Mouse (Mus musculus) midbrain, embryonic 10.5 days (tissue): Measurements from ENCODE around the gene Ubfd1. TPM values are rescaled to one million over a fixed set of nuclear protein-coding genes. Genes with fewer than 3 reads are reported as not detected.
A peak's percentile ranks its signal among the peaks of the same experiment; 100 is the strongest.

Experiments
- DNase-seq: peaks from one replicate; pipeline ENCODE4 v3.0.0-alpha.2; 2017; ENCODE audit warnings: low spot score
- H3K27ac ChIP-seq: fragments of 300-500 bp; sonication (generic); replicated peaks from 2 replicates; pipeline ENCODE4 v1.5.1; 2016; ENCODE audit warnings: mild to moderate bottlenecking
- H3K27me3 ChIP-seq: fragments of 300-500 bp; sonication (generic); 2 replicates; pipeline ENCODE4 v1.6.1; 2016; ENCODE audit warnings: low read depth, mild to moderate bottlenecking; ENCODE audit not compliant: poor library complexity, severe bottlenecking
- H3K36me3 ChIP-seq: fragments of 300-500 bp; sonication (generic); 2 replicates; pipeline ENCODE4 v1.6.1; 2016; ENCODE audit warnings: mild to moderate bottlenecking, moderate library complexity
- H3K4me1 ChIP-seq: fragments of 300-500 bp; sonication (generic); 2 replicates; pipeline ENCODE4 v1.6.1; 2016
- H3K4me3 ChIP-seq: fragments of 300-500 bp; sonication (generic); 2 replicates; pipeline ENCODE4 v1.5.1; 2016; ENCODE audit warnings: mild to moderate bottlenecking, moderate library complexity
- H3K9me3 ChIP-seq: fragments of 300-500 bp; sonication (generic); replicated peaks from 2 replicates; pipeline ENCODE4 v1.6.1; 2016; ENCODE audit warnings: mild to moderate bottlenecking
- WGBS: fragments of 180-500 bp; shearing (Covaris S2); methylation state at CpG from one replicate; pipeline ENCODE4 v1.1.7; 2016; 5-methylcytosine and 5-hydroxymethylcytosine counted together
- polyA plus RNA-seq: library from polyadenylated mRNA; unstranded; fragments of >200 nt; fragmentation: Nextera tagmentation; extraction: Ambion mirVana; gene quantifications from 2 replicates; pipeline ENCODE4 v1.2.1, GENCODE M21; 2016

Ubfd1 gene
- polyA plus RNA-seq, 1 experiment from 2014 or later: 64.7 TPM

GRCm38 (mm10) chr7:122050834-122051233, 16.1 kb upstream of the Ubfd1 start:
- no peaks in the 10 kb centered on the region for H3K9me3 ChIP-seq
- no peaks in the 10 kb centered on the region for H3K4me1 ChIP-seq
- peaks cover 85% of the 10 kb centered on the region for H3K36me3 ChIP-seq
- no peak overlapping the region for H3K4me3 ChIP-seq
- DNase-seq: no peak
- 81% methylated on average over 1 of the region's 1 CpGs for WGBS
- no peak overlapping the region for H3K27ac ChIP-seq
- no peaks in the 10 kb centered on the region for H3K27me3 ChIP-seq

GRCm38 (mm10) chr7:122056633-122057032, 10.3 kb upstream of the Ubfd1 start:
- 90% methylated on average over 5 of the region's 5 CpGs for WGBS
- no peaks in the 10 kb centered on the region for H3K9me3 ChIP-seq
- no peak overlapping the region for H3K27ac ChIP-seq
- DNase-seq: no peak
- H3K27me3 ChIP-seq: no peaks in the 10 kb centered on the region
- peaks cover 90% of the 10 kb centered on the region for H3K36me3 ChIP-seq
- no peaks in the 10 kb centered on the region for H3K4me1 ChIP-seq
- no peak overlapping the region for H3K4me3 ChIP-seq

DNA sequence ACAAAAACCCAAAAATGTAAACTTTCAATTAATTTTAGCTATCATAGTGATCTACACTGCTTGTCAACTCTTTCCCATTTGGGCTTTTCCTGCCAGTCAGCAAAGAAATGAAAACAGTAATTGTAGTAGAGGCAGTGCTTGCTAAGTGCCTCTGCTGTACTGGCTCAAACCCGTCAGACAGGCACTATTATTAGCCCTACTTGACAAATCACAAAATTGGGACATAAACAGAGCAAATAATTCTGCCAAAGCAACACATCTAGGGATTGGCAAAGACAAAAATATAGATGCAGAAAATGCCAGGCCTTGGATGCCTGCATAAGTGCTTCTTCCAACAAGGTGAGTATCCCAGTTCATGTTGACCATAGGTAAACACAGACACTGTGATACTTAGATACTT, 1.3 kb upstream of the Ubfd1 start:
- peaks cover 34% of the 10 kb centered on the region for H3K4me1 ChIP-seq
- no peaks in the 10 kb centered on the region for H3K27me3 ChIP-seq
- H3K9me3 ChIP-seq: no peaks in the 10 kb centered on the region
- 85% methylated on average over 1 of the region's 1 CpGs for WGBS
- H3K36me3 ChIP-seq: peaks cover 47% of the 10 kb centered on the region
- no peak overlapping the region for H3K27ac ChIP-seq
- no peak for DNase-seq
- peak overlapping the region; percentile 99; the same call in 1 of the 2 replicates for H3K4me3 ChIP-seq

DNA sequence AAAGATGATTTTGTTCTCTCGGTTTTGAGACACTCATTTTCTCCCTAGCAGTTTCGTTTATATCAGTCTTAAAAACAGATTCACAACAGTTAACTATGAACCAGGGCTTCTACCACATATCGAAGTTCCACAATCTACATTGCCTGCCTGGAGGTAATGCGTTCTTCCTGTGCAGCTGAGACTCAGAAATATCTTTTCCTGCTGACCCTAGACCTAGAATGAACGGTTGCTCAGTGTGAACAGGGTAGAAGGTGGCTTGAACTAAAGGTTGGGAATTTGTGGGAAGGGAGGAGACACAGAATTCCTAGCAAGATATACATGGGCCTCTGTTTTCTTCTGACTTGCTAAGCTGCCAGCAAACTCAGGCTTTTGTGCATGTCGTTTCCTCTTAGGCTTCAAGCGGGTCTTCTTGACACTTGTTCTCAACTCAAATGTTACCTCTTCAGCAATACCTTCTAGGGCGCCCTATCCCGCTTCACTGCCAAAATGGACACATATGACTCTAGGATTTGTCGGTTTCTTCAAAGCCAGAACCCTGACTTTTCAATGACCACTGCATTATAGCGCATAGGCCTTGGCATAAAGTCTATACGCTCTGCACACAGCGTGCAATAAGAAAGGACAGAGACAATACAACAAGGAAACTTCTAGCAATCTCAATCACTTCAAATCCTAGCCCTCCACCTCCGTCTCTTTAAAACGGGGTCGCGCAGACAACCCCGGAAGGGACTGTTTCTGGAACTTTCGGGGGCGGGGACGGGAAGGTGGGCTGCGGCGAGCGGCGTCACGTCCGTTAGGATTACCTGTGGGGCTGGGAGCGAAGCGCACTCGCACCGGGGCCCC, 652 bp upstream of the Ubfd1 start:
- Histone ChIP-seq H3K9me3 (no peaks in the 10 kb centered on the region), H3K4me1 (peaks cover 34% of the 10 kb centered on the region), H3K36me3 (peaks cover 47% of the 10 kb centered on the region), H3K4me3 (peak overlapping the region; percentile 99), H3K27me3 (no peaks in the 10 kb centered on the region), H3K27ac (peak overlapping the region; percentile 97)
- 23% methylated on average over 31 of the region's 31 CpGs for WGBS
- no peak for DNase-seq

DNA sequence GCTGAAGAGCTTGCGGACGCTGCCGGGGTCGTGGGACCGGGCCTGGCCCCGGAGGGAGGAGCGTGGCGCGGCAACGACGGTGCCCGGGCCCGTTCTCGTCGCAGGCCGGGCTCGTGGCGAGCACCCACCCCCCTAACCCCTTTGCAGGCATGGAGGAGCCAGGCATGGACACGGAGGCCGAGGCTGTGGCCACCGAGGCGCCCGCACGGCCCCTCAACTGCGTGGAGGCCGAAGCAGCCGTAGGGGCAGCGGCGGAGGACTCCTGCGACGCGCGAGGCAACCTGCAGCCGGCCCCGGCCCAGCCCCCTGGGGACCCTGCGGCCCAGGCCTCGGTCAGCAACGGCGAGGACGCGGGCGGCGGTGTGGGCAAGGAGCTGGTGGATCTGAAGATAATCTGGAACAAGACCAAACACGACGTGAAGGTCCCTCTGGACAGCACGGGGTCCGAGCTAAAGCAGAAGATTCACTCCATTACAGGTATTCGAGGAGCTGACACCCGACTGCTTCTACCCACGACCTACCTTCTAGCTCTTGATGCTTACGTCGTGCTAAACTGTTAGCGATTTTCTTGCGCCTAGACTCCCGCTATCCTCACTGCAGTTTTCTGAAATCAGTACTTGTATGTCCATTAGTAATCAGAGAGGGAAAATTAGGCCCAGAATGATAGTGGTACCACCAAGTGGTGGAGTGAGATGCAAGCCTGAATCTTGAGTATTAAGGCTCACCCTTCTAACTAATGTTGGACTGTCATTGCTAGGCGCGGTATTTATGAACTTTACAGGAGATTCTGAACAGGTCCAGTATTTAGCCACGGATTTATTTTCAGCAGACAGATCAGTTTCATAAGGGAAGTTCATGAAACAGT, 774 bp downstream of the Ubfd1 start:
- 2% methylated on average over 50 of the region's 58 CpGs for WGBS

DNA sequence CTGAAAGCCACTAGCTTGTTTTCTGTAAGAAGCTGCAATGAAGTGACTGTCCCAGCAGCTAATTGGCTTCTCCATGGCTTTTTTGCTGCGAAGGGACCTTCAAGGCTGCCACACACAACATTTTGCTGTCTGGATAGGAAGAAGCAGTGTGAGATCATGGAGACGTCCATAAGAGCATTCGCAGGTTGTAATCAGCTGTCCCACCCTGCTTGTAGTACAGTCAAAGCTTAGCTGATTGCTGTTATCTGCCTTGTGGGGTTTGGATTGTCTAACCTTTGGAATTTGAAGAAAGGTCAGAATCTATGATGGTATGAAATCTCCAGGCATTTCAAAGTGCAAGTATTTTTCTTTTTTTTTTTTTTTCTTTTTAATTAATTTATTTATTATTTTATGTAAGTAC, 7.4 kb downstream of the Ubfd1 start:
- no peak overlapping the region for H3K4me3 ChIP-seq

More for the DNA sequence above, 774 bp downstream of the Ubfd1 start:
- Histone ChIP-seq H3K9me3 (no peaks in the 10 kb centered on the region), H3K4me1 (peaks cover 34% of the 10 kb centered on the region), H3K27me3 (no peaks in the 10 kb centered on the region), H3K27ac (peak overlapping the region; percentile 97), H3K4me3 (peak overlapping the region; percentile 99), H3K36me3 (peaks cover 47% of the 10 kb centered on the region)
- no peak for DNase-seq

DNA sequence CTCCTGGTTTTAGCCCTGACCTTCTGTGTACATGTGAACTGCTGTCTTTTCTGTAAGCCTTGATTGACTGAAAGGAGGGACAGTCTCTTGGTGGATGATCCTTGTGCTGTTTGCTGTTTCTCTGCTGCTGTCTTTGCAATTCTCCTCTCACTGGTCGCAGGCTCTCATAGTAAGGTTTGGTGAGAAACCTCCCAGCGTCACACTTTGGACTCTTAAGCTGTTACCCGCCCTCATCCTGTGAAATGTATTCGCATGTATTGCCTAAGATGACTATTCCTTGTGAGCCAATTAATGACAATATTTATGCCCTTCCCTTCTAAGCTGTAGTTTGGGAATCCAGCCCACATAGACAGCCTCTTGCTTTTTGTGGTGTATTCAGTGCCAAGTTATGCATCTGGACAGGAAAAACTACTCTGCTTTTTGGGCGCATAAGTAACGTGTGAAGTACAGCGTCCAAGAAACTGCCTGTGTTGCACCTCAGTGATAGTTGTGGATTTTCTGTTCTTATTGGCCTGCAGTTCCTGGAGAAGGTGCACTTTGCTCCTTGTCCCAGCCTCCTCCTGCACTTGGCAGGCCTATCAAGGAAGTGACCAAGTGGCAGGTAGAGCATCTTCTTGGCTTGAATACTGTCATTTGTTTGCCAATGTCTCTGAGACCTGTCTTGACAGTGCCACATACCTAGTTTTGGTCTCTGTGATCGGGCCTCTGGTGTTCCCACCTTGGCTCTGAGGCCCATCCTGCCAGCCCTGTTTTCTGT, 13.0 kb downstream of the Ubfd1 start:
- H3K36me3 ChIP-seq: peaks cover 94% of the 10 kb centered on the region
- 92% methylated on average over 8 of the region's 8 CpGs for WGBS
- H3K9me3 ChIP-seq: no peaks in the 10 kb centered on the region
- DNase-seq: no peak
- no peaks in the 10 kb centered on the region for H3K4me1 ChIP-seq
- H3K4me3 ChIP-seq: no peak overlapping the region
- H3K27me3 ChIP-seq: no peaks in the 10 kb centered on the region
- H3K27ac ChIP-seq: no peak overlapping the region

More for the DNA sequence above, 7.4 kb downstream of the Ubfd1 start:
- Histone ChIP-seq H3K27ac (no peak overlapping the region), H3K27me3 (no peaks in the 10 kb centered on the region), H3K9me3 (no peaks in the 10 kb centered on the region), H3K36me3 (peaks cover 100% of the 10 kb centered on the region), H3K4me1 (peaks cover 2% of the 10 kb centered on the region; the same call in 1 of the 2 replicates)
- no peak for DNase-seq
- WGBS: 89% methylated on average over 3 of the region's 3 CpGs

DNA sequence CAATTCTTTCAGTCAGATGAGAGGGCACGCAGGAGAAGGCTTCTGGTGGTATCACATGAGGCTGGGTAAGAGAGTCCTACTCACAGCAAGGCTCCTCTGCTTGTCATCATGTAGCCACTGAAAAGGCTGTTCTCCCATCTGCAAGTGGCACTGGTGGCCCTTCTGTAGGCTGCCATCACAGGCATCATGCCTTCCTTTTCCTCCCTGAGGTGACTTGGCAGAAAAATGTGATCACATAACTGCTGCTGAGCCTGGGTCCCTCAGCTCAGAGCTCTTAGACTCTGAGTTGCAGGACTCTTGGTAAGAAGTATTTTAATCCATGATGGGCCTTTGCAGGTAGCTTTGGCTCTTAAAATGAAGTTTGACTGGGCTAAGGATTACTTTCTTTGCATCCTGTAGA, 14.1 kb downstream of the Ubfd1 start:
- H3K27ac ChIP-seq: no peak overlapping the region
- 90% methylated on average over 1 of the region's 1 CpGs for WGBS

GRCm38 (mm10) chr7:122087195-122087982, 20.4 kb downstream of the Ubfd1 start:
- 94% methylated on average over 11 of the region's 11 CpGs for WGBS
- Histone ChIP-seq H3K27me3 (no peaks in the 10 kb centered on the region), H3K4me3 (no peak overlapping the region), H3K4me1 (no peaks in the 10 kb centered on the region), H3K36me3 (peaks cover 94% of the 10 kb centered on the region), H3K9me3 (no peaks in the 10 kb centered on the region), H3K27ac (no peak overlapping the region)
- no peak for DNase-seq

More for the DNA sequence above, 14.1 kb downstream of the Ubfd1 start:
- no peaks in the 10 kb centered on the region for H3K9me3 ChIP-seq
- H3K4me3 ChIP-seq: no peak overlapping the region
- no peaks in the 10 kb centered on the region for H3K4me1 ChIP-seq
- no peak for DNase-seq
- no peaks in the 10 kb centered on the region for H3K27me3 ChIP-seq
- peaks cover 94% of the 10 kb centered on the region for H3K36me3 ChIP-seq

DNA sequence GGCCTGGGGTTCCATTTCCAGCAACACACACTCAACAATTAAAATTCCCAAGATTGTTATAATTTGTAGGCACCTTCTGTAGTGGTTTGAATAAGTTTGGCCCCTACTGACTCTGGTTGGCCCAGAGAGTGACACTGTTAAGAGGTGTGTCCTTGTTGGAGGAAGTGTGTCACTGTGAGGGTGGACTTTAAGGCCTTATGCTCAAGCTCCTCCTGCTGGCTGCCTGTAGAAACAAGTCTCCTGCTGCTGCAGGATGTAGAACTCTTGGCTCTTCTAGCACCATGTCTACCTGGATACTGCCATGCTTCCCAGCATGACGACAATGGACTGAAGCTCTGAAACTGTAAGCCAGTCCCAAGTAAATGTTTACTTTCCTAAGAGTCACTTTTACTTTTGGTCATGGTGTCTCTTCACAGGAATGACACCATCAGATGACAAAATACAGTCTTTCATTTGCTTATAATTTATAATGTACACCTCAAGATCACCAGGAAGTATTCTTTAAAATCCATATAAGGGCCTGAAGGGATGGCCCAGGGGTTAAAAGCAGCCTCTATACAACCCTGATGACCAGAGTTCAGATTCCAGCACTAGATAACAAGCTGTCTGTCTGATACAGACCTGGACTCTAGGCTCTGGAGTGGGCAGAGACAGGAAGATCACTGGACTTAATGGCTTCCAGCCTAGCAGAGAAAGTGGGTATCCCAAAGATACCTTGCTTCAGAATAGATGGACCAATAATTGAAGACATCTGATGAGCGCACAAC, 27.8 kb downstream of the Ubfd1 start:
- 94% methylated on average over 2 of the region's 2 CpGs for WGBS
- no peak overlapping the region for H3K4me3 ChIP-seq
- H3K9me3 ChIP-seq: no peaks in the 10 kb centered on the region
- H3K36me3 ChIP-seq: peaks cover 94% of the 10 kb centered on the region
- H3K4me1 ChIP-seq: no peaks in the 10 kb centered on the region
- no peak overlapping the region for H3K27ac ChIP-seq
- H3K27me3 ChIP-seq: no peaks in the 10 kb centered on the region
- DNase-seq: no peak

DNA sequence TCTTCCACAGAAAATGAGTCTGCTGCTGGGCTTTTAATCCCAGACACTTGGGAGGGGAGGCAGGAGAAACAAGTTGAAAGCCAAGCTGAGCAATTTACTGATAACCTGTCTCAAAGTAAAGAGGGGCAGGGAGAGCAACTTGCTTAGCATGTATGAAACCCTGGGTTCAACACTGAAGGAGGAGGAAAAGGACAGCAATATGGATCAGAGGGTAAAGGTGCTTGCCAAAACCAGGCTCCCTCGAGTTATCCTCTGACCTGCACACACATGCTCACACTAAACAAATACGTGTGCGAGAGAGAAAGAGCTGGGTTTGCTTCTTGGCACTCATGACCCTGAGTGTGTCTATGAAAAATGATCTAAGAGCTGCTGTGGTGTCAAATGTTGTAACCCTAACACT, 31.0 kb downstream of the Ubfd1 start:
- Histone ChIP-seq H3K4me3 (no peak overlapping the region), H3K4me1 (peaks cover 17% of the 10 kb centered on the region), H3K27me3 (no peaks in the 10 kb centered on the region), H3K9me3 (no peaks in the 10 kb centered on the region), H3K27ac (no peak overlapping the region), H3K36me3 (peaks cover 61% of the 10 kb centered on the region)
- 92% methylated on average over 3 of the region's 3 CpGs for WGBS
- DNase-seq: no peak
